Comparison of ENCODE assay signal across 8 mouse cellular contexts in genomic region chr13:42301961-42302861, GRCm38 (mm10). TPM values are rescaled to one million over a fixed set of nuclear protein-coding genes. Genes with fewer than 3 reads are reported as not detected.
DNase-seq lines count a peak whose midpoint lies in the region; ATAC-seq and TF ChIP-seq lines count a peak whose summit lies in the region.

No protein-coding gene starts in this region.

- TF ChIP-seq POLR2A in olfactory bulb, adult 2 months (IDR thresholded peaks at IDR 0.05; ENCODE audit: insufficient read depth, low read depth, low read length), result no peak

- no peak overlapping the region for H3K27ac ChIP-seq in embryonic facial prominence, embryonic 10.5 days (replicated peaks)
- H3K27ac ChIP-seq in hindbrain, embryonic 12.5 days, result no peak overlapping the region
- no peak overlapping the region for H3K27ac ChIP-seq in liver, embryonic 11.5 days (ENCODE audit: low read depth, low read length)
- H3K27ac ChIP-seq in olfactory bulb, adult 2 months (ENCODE audit: insufficient read depth, low read depth, low read length), result no peak overlapping the region

- 19% methylated on average over 27 of the region's 27 CpGs for WGBS in embryonic facial prominence, embryonic 10.5 days
- WGBS in hindbrain, embryonic 12.5 days, result 13% methylated on average over 27 of the region's 27 CpGs
- WGBS in liver, embryonic 11.5 days, result 32% methylated on average over 27 of the region's 27 CpGs
- 8% methylated on average over 27 of the region's 27 CpGs for WGBS in olfactory bulb, adult 2 months

- H3K4me3 ChIP-seq in embryonic facial prominence, embryonic 10.5 days, result peak overlapping the region; percentile 54
- H3K4me3 ChIP-seq in hindbrain, embryonic 12.5 days, result peak overlapping the region; percentile 33
- H3K4me3 ChIP-seq in liver, embryonic 11.5 days (ENCODE audit: low read depth, low read length), result peak overlapping the region; percentile 21
- peak overlapping the region; percentile 30; the same call in 1 of the 2 replicates for H3K4me3 ChIP-seq in olfactory bulb, adult 2 months (ENCODE audit: insufficient read depth, low read depth, low read length)

- no peaks in the 10 kb centered on the region for H3K36me3 ChIP-seq in embryonic facial prominence, embryonic 10.5 days (replicated peaks)
- no peaks in the 10 kb centered on the region for H3K36me3 ChIP-seq in hindbrain, embryonic 12.5 days
- no peaks in the 10 kb centered on the region for H3K36me3 ChIP-seq in liver, embryonic 11.5 days (ENCODE audit: control insufficient read depth, insufficient read depth, low read length)

- no peak for TF ChIP-seq CTCF in olfactory bulb, adult 2 months (IDR thresholded peaks at IDR 0.05; ENCODE audit: insufficient read depth, low read depth, low read length)

- H3K4me2 ChIP-seq in hindbrain, embryonic 12.5 days (replicated peaks), result peak overlapping the region; percentile 61
- H3K4me2 ChIP-seq in liver, embryonic 11.5 days, result peak overlapping the region; percentile 63

- peaks cover 69% of the 10 kb centered on the region for H3K27me3 ChIP-seq in embryonic facial prominence, embryonic 10.5 days (replicated peaks; ENCODE audit: low read depth, poor library complexity, severe bottlenecking)
- peaks cover 22% of the 10 kb centered on the region for H3K27me3 ChIP-seq in hindbrain, embryonic 12.5 days
- peaks cover 44% of the 10 kb centered on the region for H3K27me3 ChIP-seq in liver, embryonic 11.5 days (replicated peaks; ENCODE audit: control insufficient read depth, insufficient read depth, low read length)

- no peak for ATAC-seq in hindbrain, embryonic 12.5 days (ENCODE audit: low FRiP score)
- no peak for ATAC-seq in liver, embryonic 11.5 days (replicated peaks; ENCODE audit: low FRiP score)

- H3K4me1 ChIP-seq in embryonic facial prominence, embryonic 10.5 days, result peaks cover 41% of the 10 kb centered on the region
- H3K4me1 ChIP-seq in hindbrain, embryonic 12.5 days, result peaks cover 7% of the 10 kb centered on the region
- no peaks in the 10 kb centered on the region for H3K4me1 ChIP-seq in liver, embryonic 11.5 days (replicated peaks; ENCODE audit: control insufficient read depth, insufficient read depth, low read length)
- peaks cover 6% of the 10 kb centered on the region for H3K4me1 ChIP-seq in olfactory bulb, adult 2 months (ENCODE audit: control insufficient read depth, insufficient read depth, low read length)

- no peaks in the 10 kb centered on the region for H3K9me3 ChIP-seq in embryonic facial prominence, embryonic 10.5 days
- H3K9me3 ChIP-seq in hindbrain, embryonic 12.5 days (replicated peaks), result no peaks in the 10 kb centered on the region
- H3K9me3 ChIP-seq in liver, embryonic 11.5 days (ENCODE audit: control insufficient read depth, low read length), result no peaks in the 10 kb centered on the region

- peak; percentile 11 for DNase-seq in cerebellum, adult 8-10 months
- DNase-seq in cerebellum, adult 11 months, result no peak
- peak; percentile 41 for DNase-seq in embryonic facial prominence, embryonic 10.5 days (ENCODE audit: low spot score)
- DNase-seq in liver, embryonic 11.5 days (ENCODE audit: low spot score), result no peak
- no peak for DNase-seq in natural killer cell, adult 2 months (ENCODE audit: low spot score in 2 of 2)
- DNase-seq in gastrocnemius, postnatal 4 days (ENCODE audit: low spot score in 2 of 2), result no peak

- H3K9ac ChIP-seq in hindbrain, embryonic 12.5 days, result no peak overlapping the region
- H3K9ac ChIP-seq in liver, embryonic 11.5 days (ENCODE audit: low read depth, low read length), result no peak overlapping the region

RNA-seq across cellular contexts. Expression of gene Edn1, which starts 0.9 kb away (rescaled TPM):
- 1.7 and 1.9 TPM in 2 replicates for polyA plus RNA-seq in embryonic facial prominence, embryonic 10.5 days (2016; fragmentation: Nextera tagmentation; extraction: Ambion mirVana)
- polyA plus RNA-seq in hindbrain, embryonic 12.5 days (2016; fragmentation: Nextera tagmentation; extraction: Ambion mirVana), result 1.9 and 2.0 TPM in 2 replicates
- polyA plus RNA-seq in liver, embryonic 11.5 days (2014; fragmentation: Nextera tagmentation; extraction: Ambion mirVana), result 0.62 and 1.2 TPM in 2 replicates
- polyA plus RNA-seq in olfactory bulb, adult 2 months (2012; ENCODE audit: insufficient read depth, insufficient read length, low replicate concordance, missing spikeins), result not detected in 2 replicates
- 1 to 10 TPM; 2.0 to 2.1 TPM for total RNA-seq in gastrocnemius, postnatal 4 days (2021)

Comparison
In these comparisons a context has a peak if more than half of its experiments do, and no peak if none do; other contexts are left out.
1. DNase-seq: peak in cerebellum, adult 8-10 months (single experiment) and embryonic facial prominence, embryonic 10.5 days (single experiment); none in cerebellum, adult 11 months (single experiment), liver, embryonic 11.5 days (single experiment), natural killer cell, adult 2 months (0 of 2) and gastrocnemius, postnatal 4 days (0 of 2).
2. Peak in every context shown above with its lines, with median percentiles within 50 percentile points of each other: H3K4me3 ChIP-seq.